Mouse (Mus musculus): ENCODE measurements around the gene Mmel1.

Mmel1 gene

DNA sequence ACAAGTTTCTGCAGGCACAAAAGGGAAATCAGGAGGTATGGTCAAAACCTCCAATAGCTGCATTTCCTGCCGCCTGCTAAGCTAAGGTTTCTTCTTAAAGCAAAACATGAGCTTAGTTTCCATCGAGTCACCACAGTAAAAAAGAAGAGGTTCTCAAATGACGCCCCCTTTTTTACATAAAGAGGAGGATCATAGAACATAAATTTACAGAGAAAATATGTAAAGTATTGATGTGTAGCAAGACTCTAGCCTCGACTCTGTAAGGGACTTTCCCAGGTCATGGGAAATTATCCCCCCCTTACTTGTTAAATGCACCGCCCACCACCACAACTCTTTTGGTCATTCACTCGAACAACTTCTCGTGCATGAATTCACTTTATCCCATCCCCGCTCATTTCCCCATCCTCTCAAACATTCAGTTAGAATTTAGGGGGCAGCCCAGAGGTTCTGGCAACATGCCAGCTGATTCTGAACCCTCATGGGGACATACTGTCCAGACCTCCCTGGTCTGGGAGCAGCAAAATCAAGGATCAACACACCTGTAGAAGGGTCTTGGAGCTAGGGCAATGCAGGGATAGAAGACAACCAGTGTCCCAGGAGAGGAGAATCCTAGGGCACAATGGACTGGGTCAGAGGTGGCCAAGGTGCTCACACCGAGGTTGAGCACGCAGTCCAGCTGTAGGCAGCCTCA lies 73.4 kb downstream of the Mmel1 start:
- no peak for DNase-seq

GRCm38 (mm10) chr4:154943323-154944039 lies 74.1 kb downstream of the Mmel1 start:
- DNase-seq, result no peak

DNA sequence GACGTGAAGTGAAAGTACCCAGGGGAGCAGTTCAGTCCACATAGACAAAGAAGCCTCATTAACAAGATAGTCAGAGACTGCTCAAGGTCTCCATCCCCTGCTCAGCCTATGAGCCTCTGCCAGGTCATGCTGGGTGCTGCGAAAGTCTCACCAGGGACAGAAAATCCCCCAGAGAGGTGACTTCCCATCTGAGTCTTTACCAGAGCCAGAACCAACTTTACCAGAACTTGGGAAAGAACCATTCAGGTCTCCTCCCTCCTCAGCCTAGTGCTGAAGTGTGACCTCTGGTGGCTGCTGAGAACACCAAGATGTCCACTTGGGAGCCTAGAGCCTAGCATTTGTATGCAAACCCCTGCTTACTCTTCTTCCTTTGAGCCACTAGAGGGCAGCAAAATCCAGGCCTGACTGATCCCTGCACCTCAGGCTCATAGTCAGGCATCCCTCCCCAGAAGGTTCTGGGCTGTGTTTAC lies 74.8 kb downstream of the Mmel1 start:
- DNase-seq, result peak; percentile 80
